30 mouse cellular contexts compared by ENCODE assay signal in genomic region chr2:152459241-152459640, GRCm38 (mm10). TPM values are rescaled to one million over a fixed set of nuclear protein-coding genes. Genes with fewer than 3 reads are reported as not detected.
A peak's percentile ranks its signal among the peaks of the same experiment; 100 is the strongest.
DNase-seq lines count a peak whose midpoint lies in the region; ATAC-seq lines count a peak whose summit lies in the region.
"Had no signal": no experiment of that assay in that cellular context is flagged by ENCODE, and none has a peak within 500 bp of the region (broad histone marks: within the 10 kb centered on the region; RNA-seq: fewer than 3 reads in every experiment).

No protein-coding gene starts in this region.

- H3K36me3 ChIP-seq in embryonic facial prominence, embryonic 14.5 days (ENCODE audit: control insufficient read depth, insufficient read depth, low read length), result no peaks in the 10 kb centered on the region
- no peaks in the 10 kb centered on the region for H3K36me3 ChIP-seq in embryonic facial prominence, embryonic 10.5 days (replicated peaks)
- H3K36me3 ChIP-seq: embryonic facial prominence, embryonic 15.5 days; hindbrain, embryonic 12.5 days had no signal

- H3K27me3 ChIP-seq in embryonic facial prominence, embryonic 14.5 days (replicated peaks; ENCODE audit: control insufficient read depth, insufficient read depth, low read length), result no peaks in the 10 kb centered on the region
- 0 out of 2 replicates have a peak, but pooled peaks cover 3% of the 10 kb centered on the region for H3K27me3 ChIP-seq in embryonic facial prominence, embryonic 10.5 days (replicated peaks; ENCODE audit: low read depth, poor library complexity, severe bottlenecking)
- H3K27me3 ChIP-seq: embryonic facial prominence, embryonic 15.5 days had no signal

- no peak overlapping the region for H3K27ac ChIP-seq in embryonic facial prominence, embryonic 14.5 days (replicated peaks; ENCODE audit: low read depth, low read length)
- H3K27ac ChIP-seq in embryonic facial prominence, embryonic 10.5 days (replicated peaks), result no peak overlapping the region
- H3K27ac ChIP-seq: embryonic facial prominence, embryonic 15.5 days; gastrocnemius, adult 2 months; hindbrain, embryonic 12.5 days had no signal

- peak; percentile 53 for DNase-seq in embryonic facial prominence, embryonic 14.5 days (ENCODE audit: low spot score)
- DNase-seq in embryonic facial prominence, embryonic 10.5 days (ENCODE audit: low spot score), result no peak
- peak; percentile 30 for DNase-seq in retina, postnatal 1 day
- DNase-seq in retina, embryonic 14.5 days (ENCODE audit: low spot score), result no peak
- DNase-seq in forelimb bud, embryonic 11.5 days (ENCODE audit: low read depth, low spot score), result peak; percentile 10
- no peak for DNase-seq in MN1 (ENCODE audit: low spot score)
- no peak for DNase-seq in ovary, adult 18-20 months (ENCODE audit: low spot score)
- DNase-seq: adrenal gland, postnatal 10 days; adrenal gland, postnatal 36 days; cerebellum, adult 11-12 months; cerebellum, adult 8-10 months; cerebellum, postnatal 10 days; cerebellum, postnatal 36 days; embryo, embryonic 11 days; gastrocnemius, adult 2 months; gastrocnemius, postnatal 14 days; heart, adult 11 months had no signal

- WGBS in embryonic facial prominence, embryonic 14.5 days, result 45% methylated on average over 13 of the region's 13 CpGs
- WGBS in embryonic facial prominence, embryonic 10.5 days, result 69% methylated on average over 13 of the region's 13 CpGs

- H3K9ac ChIP-seq in embryonic facial prominence, embryonic 14.5 days (ENCODE audit: low read depth, low read length), result no peak overlapping the region
- H3K9ac ChIP-seq: embryonic facial prominence, embryonic 15.5 days; hindbrain, embryonic 12.5 days had no signal

- no peak overlapping the region for H3K4me2 ChIP-seq in embryonic facial prominence, embryonic 14.5 days (ENCODE audit: low read depth, low read length)
- H3K4me2 ChIP-seq: embryonic facial prominence, embryonic 15.5 days; heart, embryonic 11.5 days; hindbrain, embryonic 12.5 days had no signal

- H3K4me3 ChIP-seq in embryonic facial prominence, embryonic 14.5 days (ENCODE audit: low read depth, low read length), result no peak overlapping the region
- H3K4me3 ChIP-seq in embryonic facial prominence, embryonic 10.5 days, result no peak overlapping the region
- H3K4me3 ChIP-seq: embryonic facial prominence, embryonic 15.5 days; gastrocnemius, adult 2 months; hindbrain, embryonic 12.5 days had no signal

- no peaks in the 10 kb centered on the region for H3K9me3 ChIP-seq in embryonic facial prominence, embryonic 14.5 days (ENCODE audit: control insufficient read depth, low read length)
- H3K9me3 ChIP-seq in embryonic facial prominence, embryonic 10.5 days, result no peaks in the 10 kb centered on the region
- H3K9me3 ChIP-seq: embryonic facial prominence, embryonic 15.5 days; hindbrain, embryonic 12.5 days had no signal

- no peak for ATAC-seq in embryonic facial prominence, embryonic 14.5 days (ENCODE audit: low read depth)
- ATAC-seq: forebrain, embryonic 16.5 days; hindbrain, embryonic 16.5 days; inflammation-experienced regulatory T-cells, adult 6 months; intestine, embryonic 16.5 days had no signal

- H3K4me1 ChIP-seq in embryonic facial prominence, embryonic 14.5 days (ENCODE audit: control insufficient read depth, insufficient read depth, low read length), result peaks cover 4% of the 10 kb centered on the region; the same call in 1 of the 2 replicates
- H3K4me1 ChIP-seq in embryonic facial prominence, embryonic 10.5 days, result peaks cover 4% of the 10 kb centered on the region; the same call in 1 of the 2 replicates
- H3K4me1 ChIP-seq: hindbrain, embryonic 12.5 days had no signal

RNA-seq across cellular contexts. Expression of gene Defb23, which starts 5.2 kb away (rescaled TPM):
- not detected in 2 replicates for polyA plus RNA-seq in embryonic facial prominence, embryonic 14.5 days (2014; fragmentation: Nextera tagmentation; extraction: Ambion mirVana)
- polyA plus RNA-seq in embryonic facial prominence, embryonic 10.5 days (2016; fragmentation: Nextera tagmentation; extraction: Ambion mirVana), result not detected in 2 replicates
- polyA plus RNA-seq: cortical plate, adult 2 months; embryonic facial prominence, embryonic 11.5 days; embryonic facial prominence, embryonic 15.5 days; forebrain, embryonic 11.5 days; forebrain, embryonic 16.5 days; frontal cortex, adult 2 months; heart, embryonic 11.5 days; heart, embryonic 14.5 days; heart, postnatal 0 days; hindbrain, embryonic 12.5 days; hindbrain, embryonic 16.5 days; inflammation-experienced regulatory T-cells, adult 6 months; intestine, embryonic 16.5 days had no signal

RNA-seq across cellular contexts. Expression of gene Defb20, which starts 17.6 kb away (rescaled TPM):
- not detected in 2 replicates for polyA plus RNA-seq in embryonic facial prominence, embryonic 14.5 days (2014; fragmentation: Nextera tagmentation; extraction: Ambion mirVana)
- not detected in 2 replicates for polyA plus RNA-seq in embryonic facial prominence, embryonic 10.5 days (2016; fragmentation: Nextera tagmentation; extraction: Ambion mirVana)
- polyA plus RNA-seq: embryonic facial prominence, embryonic 11.5 days; embryonic facial prominence, embryonic 15.5 days; forebrain, embryonic 11.5 days; forebrain, embryonic 16.5 days; heart, embryonic 11.5 days; heart, embryonic 14.5 days; heart, postnatal 0 days; hindbrain, embryonic 12.5 days; hindbrain, embryonic 16.5 days; inflammation-experienced regulatory T-cells, adult 6 months; intestine, embryonic 16.5 days had no signal

RNA-seq across cellular contexts. Expression of gene Defb22, which starts 30.7 kb away (rescaled TPM):
- polyA plus RNA-seq in embryonic facial prominence, embryonic 14.5 days (2014; fragmentation: Nextera tagmentation; extraction: Ambion mirVana), result not detected in 2 replicates
- not detected in 2 replicates for polyA plus RNA-seq in embryonic facial prominence, embryonic 10.5 days (2016; fragmentation: Nextera tagmentation; extraction: Ambion mirVana)
- polyA plus RNA-seq: cortical plate, adult 2 months; embryonic facial prominence, embryonic 11.5 days; embryonic facial prominence, embryonic 15.5 days; forebrain, embryonic 11.5 days; forebrain, embryonic 16.5 days; frontal cortex, adult 2 months; heart, embryonic 11.5 days; heart, embryonic 14.5 days; heart, postnatal 0 days; hindbrain, embryonic 12.5 days; hindbrain, embryonic 16.5 days; inflammation-experienced regulatory T-cells, adult 6 months; intestine, embryonic 16.5 days had no signal

RNA-seq across cellular contexts. Expression of gene 6820408C15Rik, which starts 43.9 kb away (rescaled TPM):
- 0.87 and 5.1 TPM in 2 replicates for polyA plus RNA-seq in embryonic facial prominence, embryonic 14.5 days (2014; fragmentation: Nextera tagmentation; extraction: Ambion mirVana)
- polyA plus RNA-seq in embryonic facial prominence, embryonic 10.5 days (2016; fragmentation: Nextera tagmentation; extraction: Ambion mirVana), result 0.43 and 0.71 TPM in 2 replicates
- polyA plus RNA-seq: inflammation-experienced regulatory T-cells, adult 6 months had no signal

RNA-seq across cellular contexts. Expression of gene Zcchc3, which starts 44.4 kb away (rescaled TPM):
- 29.5 and 36.4 TPM in 2 replicates for polyA plus RNA-seq in embryonic facial prominence, embryonic 14.5 days (2014; fragmentation: Nextera tagmentation; extraction: Ambion mirVana)
- polyA plus RNA-seq in embryonic facial prominence, embryonic 10.5 days (2016; fragmentation: Nextera tagmentation; extraction: Ambion mirVana), result 53.4 and 58.3 TPM in 2 replicates

Comparison
In these comparisons a context has a peak if more than half of its experiments do, and no peak if none do; other contexts are left out.
1. DNase-seq: peak in embryonic facial prominence, embryonic 14.5 days (single experiment), retina, postnatal 1 day (single experiment) and forelimb bud, embryonic 11.5 days (single experiment); none in embryonic facial prominence, embryonic 10.5 days (single experiment), retina, embryonic 14.5 days (single experiment), MN1 (single experiment) and ovary, adult 18-20 months (single experiment).